Mouse (Mus musculus): Measurements from ENCODE around the gene Cd209c. TPM values are rescaled to one million over a fixed set of nuclear protein-coding genes. Genes with fewer than 3 reads are reported as not detected.

Cd209c gene
- total RNA-seq (2021): not detected
- long read RNA-seq, experiment 1: 0 reads
- long read RNA-seq, experiment 2: 0 reads

DNA sequence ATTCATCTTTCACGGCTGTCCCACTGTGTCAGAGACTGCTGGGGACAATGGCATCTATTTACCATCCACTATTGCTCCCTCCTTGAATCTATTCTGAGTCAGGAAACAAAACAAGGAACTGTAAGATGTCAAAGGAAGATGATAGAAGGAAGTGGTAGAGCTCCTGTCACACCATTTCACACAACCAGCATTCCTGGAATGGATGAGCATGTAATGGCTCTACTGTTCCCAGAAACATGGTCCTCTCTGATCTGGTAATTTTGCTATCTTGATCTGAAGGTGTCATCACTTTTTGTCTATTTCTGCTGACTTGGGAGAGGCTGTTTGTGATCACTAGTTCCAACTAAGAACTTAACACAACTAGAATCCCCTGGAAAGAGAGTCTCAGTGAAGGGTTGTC lies at the start of gene Cd209c:
Cd209c (minus strand) TSS at position 101 of the 400 bp plus-strand sequence.
- DNase-seq (ENCODE audit: low spot score in 2 of 2): no peak

DNA sequence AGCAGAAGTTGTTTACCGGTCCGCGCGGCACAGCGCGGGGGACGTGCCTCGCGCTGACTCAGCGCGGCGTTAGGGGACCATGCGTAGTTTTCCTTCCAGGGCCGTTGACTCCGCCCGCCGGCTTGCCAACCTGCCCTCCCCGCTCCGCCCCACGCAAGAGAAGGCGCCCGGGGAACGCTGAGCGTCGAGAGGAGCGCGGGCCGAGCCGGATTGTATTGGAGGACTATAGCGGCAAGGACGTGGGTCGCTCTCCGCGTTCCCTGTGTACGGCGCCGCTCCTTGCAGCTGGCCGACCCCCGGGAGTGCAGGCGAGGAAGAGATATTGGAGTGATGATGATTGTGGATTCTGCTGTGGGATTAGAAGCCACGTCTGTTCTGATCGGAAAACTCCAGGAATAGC lies 39.7 kb upstream of the Cd209c start:
- DNase-seq (ENCODE audit: low spot score in 2 of 2): no peak

DNA sequence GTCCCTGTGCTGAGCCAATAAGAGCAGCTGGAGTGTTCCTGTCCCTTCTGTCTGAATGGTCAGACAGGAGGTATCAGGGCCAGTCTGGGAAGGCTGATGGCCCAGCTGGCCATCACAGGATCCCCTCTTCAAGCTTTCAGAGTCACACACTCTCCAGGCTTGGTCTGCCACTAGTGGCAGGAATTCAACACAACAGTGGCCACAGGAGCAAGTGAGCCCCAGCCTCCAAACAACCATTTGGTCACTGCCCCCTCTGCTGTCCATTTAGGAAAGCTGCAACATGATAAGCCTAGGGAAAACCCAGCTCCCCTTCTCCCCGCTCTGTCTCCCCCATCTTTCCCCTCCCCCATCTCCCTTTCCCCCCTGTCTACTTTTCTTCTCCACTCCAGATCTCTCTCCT lies 1.5 kb upstream of the Cd209c start:
- peak in 1 of 2 experiments; percentile 11 for DNase-seq (ENCODE audit: low spot score in 2 of 2)

- DNase-seq (ENCODE audit: low spot score in 2 of 2): no peak
Measured at GRCm38 (mm10) chr8:3940023-3940422, 14.5 kb downstream of the Cd209c start.

GRCm38 (mm10) chr8:3926744-3927143 lies 27.8 kb downstream of the Cd209c start, which contains the start of gene Cd209b:
Gene Cd209b, minus strand, starts transcription at chr8:3926844.
- DNase-seq (ENCODE audit: low spot score in 2 of 2): no peak

Other genes starting within 250 kb of the Cd209c start
- gene Clec4g, start 234.1 kb downstream of the Cd209c start, total RNA-seq (2021): under 1 TPM in 1 of 2 experiments, not detected in 1; 0.21 TPM
- gene Cd209a, start 205.8 kb downstream of the Cd209c start, total RNA-seq (2021): not detected
- not detected for gene Cd209e, start 100.4 kb downstream of the Cd209c start, total RNA-seq (2021)
- gene Cd209d, start 76.2 kb downstream of the Cd209c start, total RNA-seq (2021): not detected
- gene Cd209b, start 27.9 kb downstream of the Cd209c start, total RNA-seq (2021): under 1 TPM; 0.56 to 0.62 TPM
- 1 to 10 TPM; 2.3 to 3.1 TPM for gene Cd209f, start 151.1 kb upstream of the Cd209c start, total RNA-seq (2021)
- gene Cd209g, start 179.4 kb upstream of the Cd209c start, total RNA-seq (2021): under 1 TPM in 1 of 2 experiments, not detected in 1; 0.13 TPM
- 10 to 100 TPM; 25.2 to 29.0 TPM for gene Evi5l, start 211.8 kb upstream of the Cd209c start, total RNA-seq (2021)

All from gastrocnemius, postnatal 4 days (tissue).